Mouse (Mus musculus): ENCODE results near the gene Clip2.

GRCm38 (mm10) chr5:134583884-134584213 is 31.6 kb upstream of the Clip2 start:
- TF ChIP-seq CTCF (conservative IDR thresholded peaks at IDR 0.05; ENCODE audit: low read length), result no peak
- TF ChIP-seq POU5F1 (IDR thresholded peaks at IDR 0.05; ENCODE audit: borderline replicate concordance, low read length), result no peak

Measured in E14TG2a.4 (cell line).